Mouse (Mus musculus) stomach, embryonic 16.5 days (tissue): Measurements from ENCODE around the gene Hdac5. TPM values are rescaled to one million over a fixed set of nuclear protein-coding genes. Genes with fewer than 3 reads are reported as not detected.
"Not testable (repeated sequence)": the region's sequence is repeated elsewhere in the genome, so short reads cannot be mapped to it uniquely, and the experiment has no call there.

Experiments
- ATAC-seq: fragments of 200-750 bp; cut with Nextera tagmentation; 2 replicates; pipeline ENCODE4 v1.8.0; 2017; ENCODE audit warnings: moderate number of reproducible peaks, moderate TSS enrichment; ENCODE audit not compliant: insufficient read depth, low FRiP score
- H3K27ac ChIP-seq: fragments of 300-500 bp; sonication (generic); 2 replicates; pipeline ENCODE4 v1.5.1; 2014; ENCODE audit warnings: low read length
- H3K27me3 ChIP-seq: fragments of 300-500 bp; sonication (generic); 2 replicates; pipeline ENCODE4 v1.6.1; 2014; ENCODE audit warnings: low read length, control low read depth, mixed read lengths; ENCODE audit not compliant: control insufficient read depth, insufficient read depth
- H3K36me3 ChIP-seq: fragments of 300-500 bp; sonication (generic); 2 replicates; pipeline ENCODE4 v1.6.1; 2014; ENCODE audit warnings: low read length; ENCODE audit not compliant: control insufficient read depth, insufficient read depth
- H3K4me1 ChIP-seq: fragments of 300-500 bp; sonication (generic); 2 replicates; pipeline ENCODE4 v1.6.1; 2014; ENCODE audit warnings: low read length, control low read depth, mixed read lengths; ENCODE audit not compliant: control insufficient read depth, insufficient read depth
- H3K4me2 ChIP-seq: fragments of 300-500 bp; sonication (generic); 2 replicates; pipeline ENCODE4 v1.6.1; 2014; ENCODE audit warnings: low read depth, low read length, mixed read lengths
- H3K4me3 ChIP-seq: fragments of 300-500 bp; sonication (generic); replicated peaks from 2 replicates; pipeline ENCODE4 v1.5.1; 2014; ENCODE audit warnings: mild to moderate bottlenecking, low read length
- H3K9ac ChIP-seq: fragments of 300-500 bp; sonication (generic); 2 replicates; pipeline ENCODE4 v1.6.1; 2014; ENCODE audit warnings: low read length
- H3K9me3 ChIP-seq: fragments of 300-500 bp; sonication (generic); replicated peaks from 2 replicates; pipeline ENCODE4 v1.6.1; 2016; ENCODE audit warnings: low read length, control low read depth; ENCODE audit not compliant: control insufficient read depth
- WGBS: fragments of 180-500 bp; shearing (Covaris S2); extraction: QIAGEN DNeasy Blood & Tissue Kit; methylation state at CpG from one replicate; pipeline ENCODE4 v1.1.7; 2014; 5-methylcytosine and 5-hydroxymethylcytosine counted together
- polyA plus RNA-seq: library from polyadenylated mRNA; unstranded; fragments of >200 nt; fragmentation: Nextera tagmentation; extraction: Ambion mirVana; gene quantifications from 2 replicates; pipeline ENCODE4 v1.2.1, GENCODE M21; 2015

Gene Hdac5
- polyA plus RNA-seq, 1 experiment from 2014 or later: 60.6 TPM

- 81% methylated on average over 2 of the region's 2 CpGs for WGBS
- not testable (repeated sequence) for H3K9me3 ChIP-seq, H3K9ac ChIP-seq, H3K27ac ChIP-seq, H3K27me3 ChIP-seq, ATAC-seq, H3K4me2 ChIP-seq, H3K4me1 ChIP-seq, H3K4me3 ChIP-seq
- peaks cover 15% of the 10 kb centered on the region; the same call in 1 of the 2 replicates for H3K36me3 ChIP-seq
Observed at GRCm38 (mm10) chr11:102158024-102158423, 71.9 kb downstream of the Hdac5 start.

DNA sequence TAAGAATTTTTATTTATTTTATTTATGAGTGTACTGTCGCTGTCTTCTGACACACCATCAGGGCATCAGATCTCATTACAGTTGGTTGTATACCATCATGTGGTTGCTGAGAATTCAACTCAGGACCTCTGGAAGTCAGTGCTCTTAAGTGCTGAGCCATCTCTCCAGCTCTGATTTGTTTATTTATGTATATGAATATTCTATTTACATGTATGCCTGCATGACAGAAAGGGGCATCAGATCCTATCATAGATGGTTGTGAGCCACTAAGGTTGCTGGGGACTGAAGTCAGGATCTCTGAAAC, 73.2 kb downstream of the Hdac5 start:
- Histone ChIP-seq H3K9me3 (no peaks in the 10 kb centered on the region), H3K9ac (no peak overlapping the region), H3K36me3 (peaks cover 10% of the 10 kb centered on the region; the same call in 1 of the 2 replicates), H3K4me1 (peaks cover 10% of the 10 kb centered on the region), H3K4me3 (no peak overlapping the region), H3K27ac (no peak overlapping the region), H3K27me3 (no peaks in the 10 kb centered on the region), H3K4me2 (no peak overlapping the region)
- WGBS: 14% methylated on average over 1 of the region's 1 CpGs
- ATAC-seq: no peak

GRCm38 (mm10) chr11:102156039-102156785, 73.8 kb downstream of the Hdac5 start, which contains the start of gene Tmem101:
Gene Tmem101 (minus strand): TSS chr11:102156404.
- H3K4me2 ChIP-seq: peak within 1 kb of the TSS; percentile 77
- H3K9ac ChIP-seq: peak within 1 kb of the TSS; percentile 92
- peak within 1 kb of the TSS; percentile 78 for H3K4me3 ChIP-seq
- H3K27ac ChIP-seq: peak within 1 kb of the TSS; percentile 60; the same call in 1 of the 2 replicates
- ATAC-seq: peak; percentile 83
- H3K4me1 ChIP-seq: peaks cover 10% of the 10 kb centered on the region
- no peaks in the 10 kb centered on the region for H3K9me3 ChIP-seq
- WGBS: under 1% methylated on average over 37 of the region's 37 CpGs
- 0 out of 2 replicates have a peak, but pooled peaks cover 8% of the 10 kb centered on the region for H3K36me3 ChIP-seq
- no peaks in the 10 kb centered on the region for H3K27me3 ChIP-seq

GRCm38 (mm10) chr11:102147213-102147989, 82.6 kb downstream of the Hdac5 start:
- H3K9ac ChIP-seq: no peak overlapping the region
- peaks cover 45% of the 10 kb centered on the region for H3K27me3 ChIP-seq
- H3K36me3 ChIP-seq: no peaks in the 10 kb centered on the region
- no peak for ATAC-seq
- WGBS: 12% methylated on average over 34 of the region's 34 CpGs
- H3K4me2 ChIP-seq: 0 out of 2 replicates have a peak overlapping the region, but pooled peaks have one; percentile 7
- no peaks in the 10 kb centered on the region for H3K9me3 ChIP-seq
- no peak overlapping the region for H3K27ac ChIP-seq
- no peak overlapping the region for H3K4me3 ChIP-seq
- H3K4me1 ChIP-seq: no peaks in the 10 kb centered on the region

DNA sequence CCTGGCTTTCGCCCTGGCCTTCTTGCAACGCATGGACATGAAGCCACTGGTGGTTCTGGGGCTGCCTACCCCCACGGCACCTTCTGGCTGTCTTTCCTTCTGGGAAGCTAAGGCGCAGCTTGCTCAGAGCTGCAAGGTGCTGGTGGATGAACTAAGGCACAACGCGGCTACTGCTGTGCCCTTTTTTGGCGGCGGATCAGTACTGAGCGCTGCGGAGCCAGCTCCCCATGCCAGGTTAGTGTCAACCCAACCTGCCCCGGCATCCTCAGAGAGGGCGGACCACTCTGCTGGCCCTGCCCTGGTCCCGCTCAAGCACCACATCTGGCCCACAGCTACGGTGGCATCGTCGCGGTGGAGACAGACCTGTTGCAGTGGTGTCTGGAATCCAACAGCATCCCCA, 83.4 kb downstream of the Hdac5 start:
- peaks cover 45% of the 10 kb centered on the region for H3K27me3 ChIP-seq
- H3K4me3 ChIP-seq: peak overlapping the region; percentile 30
- WGBS: 10% methylated on average over 17 of the region's 17 CpGs
- no peak overlapping the region for H3K4me2 ChIP-seq
- H3K9me3 ChIP-seq: no peaks in the 10 kb centered on the region
- H3K9ac ChIP-seq: 0 out of 2 replicates have a peak overlapping the region, but pooled peaks have one; percentile 25
- ATAC-seq: no peak
- H3K36me3 ChIP-seq: no peaks in the 10 kb centered on the region
- no peak overlapping the region for H3K27ac ChIP-seq
- no peaks in the 10 kb centered on the region for H3K4me1 ChIP-seq

DNA sequence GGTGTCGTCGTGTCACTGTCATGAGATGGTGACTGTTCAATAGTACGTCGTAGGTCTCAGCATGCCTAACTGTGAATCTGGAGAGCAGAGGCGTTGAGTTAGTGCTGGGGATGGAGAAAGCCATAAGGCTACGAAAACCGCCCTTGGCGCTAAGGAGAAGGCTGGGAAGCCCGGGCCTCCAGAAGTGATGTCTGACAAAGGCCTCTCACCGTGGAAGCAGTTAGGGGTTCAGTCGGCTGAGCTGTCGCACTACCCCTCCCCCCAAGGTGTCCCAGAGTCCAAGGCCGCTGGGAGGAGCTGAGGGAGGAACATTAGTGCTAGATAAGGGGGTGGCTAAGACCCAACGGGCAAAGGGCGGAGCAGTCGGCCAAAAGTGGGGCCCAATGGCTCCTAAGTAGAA, 84.0 kb downstream of the Hdac5 start:
- no peak for ATAC-seq
- peak overlapping the region; percentile 30 for H3K4me3 ChIP-seq
- 9% methylated on average over 16 of the region's 16 CpGs for WGBS
- H3K27me3 ChIP-seq: peaks cover 45% of the 10 kb centered on the region
- H3K9ac ChIP-seq: no peak overlapping the region; the same call in 1 of the 2 replicates
- H3K36me3 ChIP-seq: no peaks in the 10 kb centered on the region
- peak overlapping the region; percentile 44 for H3K4me2 ChIP-seq
- no peak overlapping the region for H3K27ac ChIP-seq
- H3K9me3 ChIP-seq: no peaks in the 10 kb centered on the region
- no peaks in the 10 kb centered on the region for H3K4me1 ChIP-seq

- no peak within 1 kb of the TSS for H3K27ac ChIP-seq
- 2% methylated on average over 50 of the region's 50 CpGs for WGBS
- ATAC-seq: 0 out of 2 replicates have a peak, but pooled peaks have one; percentile 8
Observed at GRCm38 (mm10) chr11:102145471-102146001, 84.4 kb downstream of the Hdac5 start, which contains the start of gene Nags. Gene Nags (plus strand): TSS chr11:102145513.

GRCm38 (mm10) chr11:102144957-102145470, 85.0 kb downstream of the Hdac5 start:
- Histone ChIP-seq H3K27me3 (peaks cover 45% of the 10 kb centered on the region), H3K9ac (peak overlapping the region; percentile 17; the same call in 1 of the 2 replicates), H3K4me2 (peak overlapping the region; percentile 44), H3K9me3 (no peaks in the 10 kb centered on the region), H3K27ac (no peak overlapping the region), H3K36me3 (no peaks in the 10 kb centered on the region), H3K4me3 (peak overlapping the region; percentile 30), H3K4me1 (no peaks in the 10 kb centered on the region)
- ATAC-seq: peak; percentile 63; the same call in 1 of the 2 replicates
- WGBS: 29% methylated on average over 13 of the region's 13 CpGs

More at GRCm38 (mm10) chr11:102145471-102146001, 84.4 kb downstream of the Hdac5 start, which contains the start of gene Nags:
- Histone ChIP-seq H3K4me2 (peak within 1 kb of the TSS; percentile 44), H3K27me3 (peaks cover 45% of the 10 kb centered on the region), H3K36me3 (no peaks in the 10 kb centered on the region), H3K9ac (peak within 1 kb of the TSS; percentile 17; the same call in 1 of the 2 replicates), H3K9me3 (no peaks in the 10 kb centered on the region), H3K4me3 (peak within 1 kb of the TSS; percentile 30), H3K4me1 (no peaks in the 10 kb centered on the region)
